Mouse (Mus musculus): ENCODE results near the gene Cdon.

DNA sequence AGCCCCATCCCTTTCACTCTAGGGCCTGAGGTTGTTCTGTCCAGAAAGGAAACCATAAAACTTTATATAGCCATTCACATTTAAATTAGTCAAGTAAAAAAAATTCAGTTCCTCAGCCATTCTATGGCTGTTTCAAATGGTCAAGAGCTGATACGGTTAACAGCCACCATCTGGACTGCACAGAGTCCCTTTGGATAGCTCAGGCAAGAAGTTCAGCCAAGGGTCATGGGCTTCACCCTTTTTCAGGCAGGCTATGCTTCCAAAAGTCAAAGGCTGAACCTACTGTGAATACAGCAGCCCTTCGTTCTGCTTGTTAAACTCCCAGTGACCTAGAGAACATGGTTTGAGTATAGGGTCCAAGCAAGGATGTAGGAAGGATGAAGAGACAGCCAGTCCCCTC is 123.7 kb downstream of the Cdon start:
- TF ChIP-seq CTCF (IDR thresholded peaks at IDR 0.05; ENCODE audit: control insufficient read depth, insufficient read depth, insufficient read length) (no peak), MAX (IDR thresholded peaks at IDR 0.05) (no peak), CEBPB (IDR thresholded peaks at IDR 0.05; ENCODE audit: low read depth) (no peak), MYOD1 (IDR thresholded peaks at IDR 0.05; ENCODE audit: control insufficient read depth, insufficient read length, low read depth) (no peak)

Data from C2C12 (cell line).